Mouse (Mus musculus): ENCODE measurements around the gene Klhl5. TPM values are rescaled to one million over a fixed set of nuclear protein-coding genes. Genes with fewer than 3 reads are reported as not detected.

Klhl5 gene
- polyA plus RNA-seq (2017; shearing (Covaris generic)) = 39.1 TPM

GRCm38 (mm10) chr5:65106876-65107772, at the start of gene Klhl5:
TSS of gene Klhl5 (plus strand) at chr5:65107539.

DNA sequence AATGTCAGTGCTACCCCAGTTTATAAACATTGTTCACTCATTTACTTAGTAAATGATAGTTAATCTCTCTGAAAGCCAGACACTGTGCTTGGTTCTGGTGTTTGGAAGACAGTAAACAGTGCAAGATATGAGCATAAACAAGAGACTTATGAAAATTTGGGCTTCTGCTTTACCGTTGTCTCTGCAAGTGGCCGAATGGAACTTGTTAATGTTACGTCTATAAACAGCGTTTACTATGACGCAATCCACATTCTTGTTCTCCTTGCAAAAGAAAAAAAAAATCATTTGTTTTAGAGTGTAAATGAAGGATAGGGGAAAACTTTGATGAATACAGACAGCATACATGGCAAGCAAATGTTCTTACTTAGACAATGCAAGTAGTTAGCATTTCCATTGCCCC, 15.4 kb upstream of the Klhl5 start, which contains the start of gene Tmem156:
Gene Tmem156 (minus strand): TSS at position 212 of the 400 bp plus-strand sequence.

GRCm38 (mm10) chr5:65199346-65200128, 92.2 kb downstream of the Klhl5 start, which contains the start of gene Wdr19:
TSS of gene Wdr19 (plus strand) at chr5:65199696.

Other genes with a start within 250 kb of the Klhl5 start
- gene Tlr1, start 174.0 kb upstream of the Klhl5 start, polyA plus RNA-seq (2017; shearing (Covaris generic)) = 9.0 TPM
- 3.7 TPM for gene Tlr6, start 147.4 kb upstream of the Klhl5 start, polyA plus RNA-seq (2017; shearing (Covaris generic))
- 1.4 TPM for gene Fam114a1, start 137.5 kb upstream of the Klhl5 start, polyA plus RNA-seq (2017; shearing (Covaris generic))
- gene Tmem156, start 15.4 kb upstream of the Klhl5 start, polyA plus RNA-seq (2017; shearing (Covaris generic)) = 11.8 TPM
- gene Wdr19, start 92.2 kb downstream of the Klhl5 start, polyA plus RNA-seq (2017; shearing (Covaris generic)) = 1.9 TPM
- 38.6 TPM for gene Rfc1, start 228.1 kb downstream of the Klhl5 start, polyA plus RNA-seq (2017; shearing (Covaris generic))
- gene Klb, start 240.8 kb downstream of the Klhl5 start, polyA plus RNA-seq (2017; shearing (Covaris generic)) = not detected